Mouse (Mus musculus): ENCODE data around the gene Fbln1. TPM values are rescaled to one million over a fixed set of nuclear protein-coding genes. Genes with fewer than 3 reads are reported as not detected.
A peak's percentile ranks its signal among the peaks of the same experiment; 100 is the strongest.
"Not testable (repeated sequence)": the region's sequence is repeated elsewhere in the genome, so short reads cannot be mapped to it uniquely, and the experiment has no call there.

Gene Fbln1
- total RNA-seq, 2 experiments from 2014 or later: 8.5 to 9.0 TPM

- no peak for DNase-seq
Observed at GRCm38 (mm10) chr15:85295544-85295943, 89.8 kb downstream of the Fbln1 start.

GRCm38 (mm10) chr15:85295977-85296376 is 90.2 kb downstream of the Fbln1 start:
- no peak for DNase-seq

- no peak for DNase-seq
Observed at GRCm38 (mm10) chr15:85296538-85296937, 90.8 kb downstream of the Fbln1 start.

- DNase-seq: no peak
Observed at GRCm38 (mm10) chr15:85298167-85298781, 92.5 kb downstream of the Fbln1 start.

- DNase-seq: no peak
Observed at GRCm38 (mm10) chr15:85298946-85299345, 93.2 kb downstream of the Fbln1 start.

- no peak for DNase-seq
Observed at GRCm38 (mm10) chr15:85303241-85303640, 97.5 kb downstream of the Fbln1 start.

- no peak for DNase-seq
Observed at GRCm38 (mm10) chr15:85303976-85304375, 98.2 kb downstream of the Fbln1 start.

- DNase-seq: no peak
Observed at GRCm38 (mm10) chr15:85307061-85307660, 101.4 kb downstream of the Fbln1 start.

- DNase-seq: no peak
Observed at GRCm38 (mm10) chr15:85311058-85311657, 105.4 kb downstream of the Fbln1 start.

GRCm38 (mm10) chr15:85315378-85316025 is 109.8 kb downstream of the Fbln1 start:
- peak; percentile 44 for DNase-seq

- DNase-seq: no peak
Observed at GRCm38 (mm10) chr15:85316342-85317140, 110.8 kb downstream of the Fbln1 start.

- DNase-seq: no peak
Observed at GRCm38 (mm10) chr15:85319924-85320668, 114.3 kb downstream of the Fbln1 start.

GRCm38 (mm10) chr15:85323214-85323613 is 117.5 kb downstream of the Fbln1 start:
- no peak for DNase-seq

- no peak for DNase-seq
Observed at GRCm38 (mm10) chr15:85324426-85324825, 118.7 kb downstream of the Fbln1 start.

GRCm38 (mm10) chr15:85327808-85328207 is 122.1 kb downstream of the Fbln1 start:
- DNase-seq: no peak

GRCm38 (mm10) chr15:85328455-85328854 is 122.7 kb downstream of the Fbln1 start:
- DNase-seq: not testable (repeated sequence)

GRCm38 (mm10) chr15:85329096-85329495 is 123.3 kb downstream of the Fbln1 start:
- no peak for DNase-seq

- DNase-seq: no peak
Observed at GRCm38 (mm10) chr15:85330024-85330423, 124.3 kb downstream of the Fbln1 start.

GRCm38 (mm10) chr15:85333511-85333910 is 127.8 kb downstream of the Fbln1 start:
- not testable (repeated sequence) for DNase-seq

GRCm38 (mm10) chr15:85334234-85334633 is 128.5 kb downstream of the Fbln1 start:
- DNase-seq: no peak

GRCm38 (mm10) chr15:85335671-85336300 is 130.0 kb downstream of the Fbln1 start, which contains the start of gene Atxn10:
Gene Atxn10, plus strand, starts transcription at chr15:85336245.
- no peak for DNase-seq
